Mouse (Mus musculus) thymus, postnatal 4 days (tissue): ENCODE measurements around the gene D030056L22Rik.

Experiments used
- DNase-seq: peaks from one replicate; pipeline ENCODE4 v3.0.0; 2021

The D030056L22Rik gene

GRCm38 (mm10) chr19:18735901-18736300 lies 22.9 kb downstream of the D030056L22Rik start:
- no peak for DNase-seq

- no peak for DNase-seq
Measured at GRCm38 (mm10) chr19:18739146-18739545, 26.2 kb downstream of the D030056L22Rik start.

- DNase-seq, result no peak
Measured at GRCm38 (mm10) chr19:18743946-18744345, 31.0 kb downstream of the D030056L22Rik start.

- DNase-seq, result no peak
Measured at GRCm38 (mm10) chr19:18746576-18747340, 33.8 kb downstream of the D030056L22Rik start.

GRCm38 (mm10) chr19:18747379-18747778 lies 34.4 kb downstream of the D030056L22Rik start:
- DNase-seq, result no peak

GRCm38 (mm10) chr19:18749598-18750339 lies 36.8 kb downstream of the D030056L22Rik start, which contains the start of gene Trpm6:
Gene Trpm6, plus strand, starts transcription at chr19:18749983.
- peak; percentile 20 for DNase-seq

GRCm38 (mm10) chr19:18757191-18757590 lies 44.2 kb downstream of the D030056L22Rik start:
- no peak for DNase-seq

- no peak for DNase-seq
Measured at GRCm38 (mm10) chr19:18757706-18758105, 44.7 kb downstream of the D030056L22Rik start.

GRCm38 (mm10) chr19:18758269-18758668 lies 45.3 kb downstream of the D030056L22Rik start:
- no peak for DNase-seq

- no peak for DNase-seq
Measured at GRCm38 (mm10) chr19:18758916-18759315, 45.9 kb downstream of the D030056L22Rik start.

- DNase-seq, result no peak
Measured at GRCm38 (mm10) chr19:18766399-18766798, 53.4 kb downstream of the D030056L22Rik start.
